Mouse (Mus musculus) cerebellum, adult 9-10 months (tissue): ENCODE data around the gene Rars2.
A peak's percentile ranks its signal among the peaks of the same experiment; 100 is the strongest.
"Not testable (repeated sequence)": the region's sequence is repeated elsewhere in the genome, so short reads cannot be mapped to it uniquely, and the experiment has no call there.

Experiments used
- DNase-seq: peaks from one replicate; pipeline ENCODE4 v3.0.0; 2022

Gene Rars2

DNA sequence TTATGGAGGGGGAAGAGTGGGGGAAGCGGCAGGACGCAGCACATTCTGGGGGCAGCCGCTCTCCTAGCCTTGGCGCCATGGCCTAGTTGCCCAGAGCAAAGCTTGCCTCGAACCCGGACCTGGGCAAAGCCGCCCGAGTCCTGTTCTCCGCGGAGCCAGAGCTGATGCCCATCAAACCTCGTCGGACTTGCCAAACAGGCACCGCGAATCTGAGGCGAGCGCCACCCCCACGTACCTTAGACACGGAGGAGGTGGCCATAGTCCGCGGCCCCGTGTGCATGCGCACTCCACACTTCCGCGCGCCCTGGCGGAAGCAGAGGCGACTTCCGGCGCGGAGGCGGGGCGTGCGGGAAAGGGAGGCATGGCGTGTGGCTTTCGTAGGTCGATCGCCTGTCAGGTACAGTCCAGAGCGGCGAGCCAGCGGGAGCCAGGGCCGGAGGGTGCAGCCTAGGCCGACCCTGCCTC is at the start of gene Rars2, which contains the start of gene Orc3:
Rars2 (plus strand) TSS at position 328 of the 465 bp plus-strand sequence.
Orc3 (minus strand) TSS at position 315 of the 465 bp plus-strand sequence.
- peak; percentile 91 for DNase-seq

DNA sequence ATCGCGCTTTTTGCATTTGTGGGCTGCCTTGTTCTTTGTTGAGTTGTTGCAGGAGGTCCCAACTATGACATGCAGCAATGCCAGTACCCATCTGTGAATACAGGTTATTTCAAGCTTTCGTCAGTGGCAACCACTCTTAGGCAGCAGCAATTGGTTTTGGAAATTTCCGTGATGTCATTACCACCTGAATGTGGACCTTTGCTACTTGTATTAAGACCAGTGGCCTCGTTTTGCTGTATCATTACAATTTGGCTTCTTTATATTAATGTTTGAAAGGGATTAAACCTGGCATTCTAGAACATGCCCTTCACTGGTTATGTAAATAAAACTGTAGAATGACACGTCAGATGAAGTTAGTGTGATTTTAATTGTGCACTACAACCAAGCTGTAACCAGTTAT is 48.5 kb upstream of the Rars2 start:
- DNase-seq, result no peak

DNA sequence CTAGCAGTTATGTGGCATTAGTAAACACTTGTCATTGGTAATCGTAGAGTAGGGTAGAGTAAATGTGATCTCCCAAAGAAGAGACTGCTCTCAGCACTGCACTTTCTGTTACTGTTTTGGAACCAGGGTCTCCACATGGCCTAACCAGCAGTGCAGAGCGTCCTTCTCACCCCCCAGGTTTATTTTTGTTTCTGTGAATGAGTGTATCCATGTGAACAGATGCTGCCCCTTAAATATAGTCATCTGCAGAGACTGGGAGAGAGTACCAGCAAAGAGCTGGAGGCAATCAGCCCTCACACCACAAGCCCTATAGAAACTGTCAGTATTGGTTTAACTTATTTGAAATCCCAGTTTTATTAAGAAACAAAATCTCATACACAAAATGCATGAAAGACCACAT is 41.9 kb upstream of the Rars2 start:
- DNase-seq, result no peak

DNA sequence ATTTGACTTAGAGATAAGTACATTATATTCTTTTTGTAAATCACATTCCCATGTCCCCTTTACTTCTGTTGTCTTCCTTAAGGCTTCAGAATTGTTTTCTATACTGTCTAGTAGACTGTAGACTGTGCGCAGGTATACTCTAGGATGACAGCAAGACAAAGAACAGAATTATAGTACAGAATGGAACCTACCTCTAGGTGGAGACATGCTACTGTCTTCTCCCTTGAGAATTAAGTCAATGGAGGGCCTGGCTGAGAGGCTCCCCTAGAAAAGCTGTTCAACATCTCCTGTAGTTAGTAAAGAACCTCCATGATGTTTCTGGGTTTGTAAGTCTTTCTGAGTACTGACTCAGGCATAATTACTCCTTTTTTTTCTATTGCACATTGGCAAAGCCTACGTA is 37.7 kb upstream of the Rars2 start:
- no peak for DNase-seq

DNA sequence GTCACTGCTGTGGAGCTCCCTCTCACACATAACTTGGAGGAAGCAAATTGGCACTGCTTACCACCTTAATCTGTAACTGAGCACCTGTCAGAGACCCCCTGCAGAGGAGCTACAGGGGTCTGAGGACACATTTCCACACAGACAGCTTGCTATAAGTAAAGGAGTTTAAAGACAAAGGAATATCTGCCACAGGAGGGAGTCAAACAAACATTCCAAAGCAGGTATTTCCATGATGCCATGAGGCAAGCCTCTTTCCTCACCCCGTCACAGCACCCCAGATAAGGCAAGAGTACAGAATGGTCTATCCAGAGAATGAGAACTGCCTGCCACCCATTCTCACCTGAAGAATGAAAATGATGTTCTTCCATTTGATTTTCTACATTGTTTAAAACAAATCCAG is 35.5 kb upstream of the Rars2 start:
- DNase-seq, result no peak

DNA sequence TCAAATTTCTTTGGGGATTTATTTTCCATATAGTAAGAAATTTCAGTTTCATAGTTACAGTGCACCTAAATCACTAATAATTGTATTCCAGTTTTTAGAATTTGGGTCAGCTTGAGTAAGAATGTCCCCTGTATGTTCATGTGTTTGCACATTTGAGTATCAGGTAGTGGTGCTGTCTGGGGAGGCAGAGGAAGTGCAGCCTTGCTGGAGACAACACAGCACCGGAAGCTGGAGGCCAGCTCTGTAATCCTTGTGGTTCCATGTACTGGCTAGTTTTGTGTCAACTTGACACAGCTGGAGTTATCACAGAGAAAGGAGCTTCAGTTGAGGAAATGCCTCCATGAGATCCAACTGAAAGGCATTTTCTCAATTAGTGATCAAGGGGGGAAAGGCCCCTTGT is 33.3 kb upstream of the Rars2 start:
- not testable (repeated sequence) for DNase-seq

DNA sequence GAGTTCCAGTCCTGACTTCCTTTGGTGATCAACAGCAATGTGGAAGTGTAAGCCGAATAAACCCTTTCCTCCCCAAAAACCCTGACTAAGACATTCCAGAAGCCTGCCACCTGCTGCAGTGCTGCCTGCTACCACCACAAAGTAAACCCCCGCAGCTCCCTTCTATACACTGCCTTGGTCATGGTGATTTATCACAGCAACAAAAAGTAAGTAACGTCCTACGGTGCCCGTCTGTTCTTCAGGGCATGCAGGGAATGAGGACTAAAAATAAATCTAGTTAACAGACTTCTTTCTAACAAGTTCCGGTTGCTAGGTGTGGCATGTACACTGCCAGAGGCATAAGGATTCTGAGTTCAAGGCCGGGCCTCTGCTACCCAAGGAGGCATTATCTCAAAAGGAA is 32.8 kb upstream of the Rars2 start:
- DNase-seq, result no peak

DNA sequence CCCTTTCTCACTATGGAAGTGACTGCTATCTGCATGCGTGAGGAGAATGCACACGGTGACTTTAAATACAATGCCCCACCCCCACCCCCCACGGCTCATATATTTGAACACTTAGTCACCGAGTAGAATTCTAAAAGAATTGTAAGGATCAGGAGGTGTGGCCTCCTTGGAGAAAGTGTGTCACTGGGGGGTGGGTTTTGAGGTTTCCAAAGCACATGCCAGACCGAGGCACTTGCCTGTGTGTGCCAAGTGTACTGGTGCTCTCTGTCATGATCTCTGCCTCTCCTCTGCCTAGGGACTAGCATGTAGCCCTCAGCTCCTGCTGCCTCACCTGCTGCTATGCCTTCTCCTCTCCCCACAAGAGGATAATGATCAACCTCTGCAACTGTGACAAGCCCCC is 32.3 kb upstream of the Rars2 start:
- no peak for DNase-seq

DNA sequence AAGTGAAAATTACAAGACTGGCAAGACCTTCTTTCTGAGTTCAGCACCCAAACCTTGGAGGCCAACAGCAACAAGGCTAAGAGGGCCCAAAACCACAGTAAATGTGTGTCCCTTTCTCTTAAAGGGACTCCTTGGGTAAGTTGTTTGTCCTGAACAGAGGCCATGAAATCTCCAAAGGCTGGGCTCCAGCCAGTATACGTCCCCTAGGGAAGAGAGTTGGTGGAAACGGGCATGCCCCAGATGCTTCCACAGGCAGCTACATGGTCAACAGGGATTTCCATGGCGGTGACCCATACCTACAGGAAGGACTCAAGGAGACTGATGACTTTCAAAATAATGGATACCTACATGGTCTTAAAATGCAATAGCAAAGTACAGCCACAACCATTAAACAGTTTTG is 31.3 kb upstream of the Rars2 start:
- DNase-seq, result no peak

DNA sequence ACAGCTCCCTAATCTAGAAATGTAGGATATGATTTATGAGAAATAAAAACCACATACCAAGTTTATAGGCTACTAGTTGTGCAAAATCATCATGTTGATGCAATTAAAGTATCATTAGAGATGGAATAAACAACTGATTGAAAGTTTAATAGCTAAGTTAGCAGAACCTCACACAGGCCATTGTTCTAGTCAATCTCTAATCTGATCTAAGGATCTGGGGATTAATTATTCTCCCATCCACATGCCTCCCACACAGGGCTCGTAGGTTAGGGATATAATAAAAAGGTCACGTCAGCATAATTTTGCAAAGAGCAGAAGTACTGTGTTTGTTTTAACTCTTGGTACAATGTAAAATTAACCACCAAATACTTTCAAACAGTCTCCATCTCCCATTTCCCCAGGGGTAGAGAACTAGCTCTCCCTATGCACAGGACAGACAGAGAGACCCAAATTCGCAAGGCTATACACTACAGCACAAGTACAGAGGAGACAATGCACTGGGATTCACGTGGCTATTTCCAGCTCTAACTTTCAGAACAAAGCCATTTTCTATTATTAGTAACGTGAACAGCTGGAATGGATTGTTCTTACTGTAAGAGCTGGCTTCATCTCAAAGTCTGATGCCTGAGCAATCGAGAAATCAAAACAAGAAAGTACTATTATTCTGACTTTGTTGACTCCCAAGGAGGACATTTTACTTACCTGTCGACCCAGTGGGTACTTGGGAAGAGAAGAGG is 29.7 kb upstream of the Rars2 start:
- DNase-seq, result no peak

DNA sequence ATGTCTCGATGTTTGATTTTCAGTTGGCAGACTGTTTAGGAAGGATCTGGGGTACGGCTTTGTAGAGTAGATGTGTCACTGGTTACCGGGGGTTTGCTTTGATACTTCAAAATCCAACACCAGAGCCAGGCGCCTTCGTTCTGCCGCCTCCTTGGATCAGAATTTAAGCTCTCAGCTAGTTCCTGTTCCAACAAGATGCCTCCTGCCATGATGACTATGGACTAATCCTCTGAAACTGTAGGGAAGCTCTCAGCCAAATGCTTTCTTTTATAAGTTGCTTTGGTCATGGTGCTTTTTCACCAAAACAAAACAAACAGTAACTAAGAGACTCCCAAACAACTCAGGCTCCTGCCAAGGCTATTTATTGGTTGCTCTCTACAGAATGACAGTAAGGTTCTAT is 11.6 kb upstream of the Rars2 start:
- no peak for DNase-seq

DNA sequence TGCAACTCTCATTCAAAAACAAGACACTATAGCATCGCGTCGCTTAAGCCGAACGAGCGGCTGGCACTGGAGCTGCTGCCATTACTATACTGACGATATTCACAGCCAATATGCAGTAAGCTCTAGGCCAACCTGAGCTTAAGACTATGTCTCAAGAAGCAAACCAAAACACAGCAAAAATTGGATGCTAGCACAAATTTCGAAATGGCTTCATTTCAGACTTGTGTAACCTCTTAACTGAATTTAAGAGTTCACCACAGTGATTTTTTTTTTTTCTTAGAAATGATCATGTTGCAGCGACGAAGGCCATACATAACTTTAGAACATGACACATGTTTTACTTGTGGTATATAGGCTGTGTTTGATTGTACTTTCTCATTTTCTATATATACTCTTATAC is 8.1 kb upstream of the Rars2 start:
- DNase-seq, result no peak

DNA sequence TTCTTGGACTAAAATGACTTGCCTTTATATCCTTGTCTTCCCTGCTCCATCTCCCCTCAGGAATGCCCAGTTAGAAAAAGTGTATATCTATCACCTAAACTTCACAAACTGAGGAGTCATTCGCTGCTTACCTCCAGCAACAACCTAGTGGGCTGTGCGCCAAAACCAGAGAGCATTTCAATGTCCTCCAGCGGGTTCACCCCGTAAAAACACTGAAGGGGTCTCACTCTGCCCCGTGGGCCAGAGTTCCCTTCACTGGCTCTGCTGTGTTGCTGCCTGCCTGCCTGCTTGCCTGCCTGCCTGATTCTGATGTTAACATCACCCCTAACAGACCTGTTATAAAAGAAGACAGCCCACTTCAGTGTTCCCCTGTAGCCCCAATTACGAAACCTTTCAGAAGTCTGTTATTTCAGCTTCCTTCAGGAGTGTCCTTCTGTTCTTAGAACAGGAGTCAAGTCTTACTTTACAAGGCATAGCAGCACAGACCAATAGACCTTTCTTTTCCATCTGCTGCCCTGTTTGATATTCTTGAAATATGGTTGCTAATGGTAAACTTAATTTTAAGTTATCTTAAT is 1.1 kb upstream of the Rars2 start:
- peak; percentile 33 for DNase-seq

DNA sequence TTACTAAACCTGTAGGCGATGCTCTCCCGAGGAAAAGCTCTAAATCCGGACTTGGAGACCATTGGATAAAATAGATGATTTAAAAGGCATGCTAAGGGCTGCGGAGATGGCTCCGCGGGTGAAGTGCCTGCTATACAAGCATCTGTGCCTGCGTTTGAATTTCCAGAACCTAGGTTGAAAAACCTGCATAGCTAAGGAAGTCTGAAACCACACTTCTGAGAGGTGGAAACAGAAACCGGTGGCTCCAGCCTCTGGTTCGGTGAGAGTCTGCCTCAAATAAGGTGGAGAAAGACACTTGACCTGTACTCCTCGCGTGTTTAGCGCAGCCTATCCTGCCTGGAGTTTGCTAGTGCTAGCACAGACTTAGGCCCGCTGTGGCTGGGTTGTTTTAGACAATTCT is 546 bp downstream of the Rars2 start:
- DNase-seq, result no peak

DNA sequence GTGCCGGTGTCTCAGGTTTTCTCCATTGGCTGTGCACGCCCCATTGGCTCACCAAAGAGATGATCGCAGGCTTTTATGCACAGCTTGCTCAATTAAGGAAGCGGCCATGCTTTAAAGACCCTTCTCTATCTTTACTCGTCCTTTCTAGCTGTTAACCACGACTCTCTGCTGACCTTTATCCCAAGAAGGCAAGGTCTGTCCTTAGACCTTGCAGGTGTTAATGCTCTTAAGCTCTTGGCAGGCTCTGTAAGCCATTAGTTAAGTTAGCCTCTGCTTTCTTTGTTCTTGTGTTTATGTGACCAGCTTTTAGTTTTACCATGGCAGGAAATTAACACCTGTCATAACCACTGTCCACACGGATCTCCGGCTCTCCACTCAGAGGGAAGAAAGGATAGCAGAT is 1.4 kb downstream of the Rars2 start:
- no peak for DNase-seq

DNA sequence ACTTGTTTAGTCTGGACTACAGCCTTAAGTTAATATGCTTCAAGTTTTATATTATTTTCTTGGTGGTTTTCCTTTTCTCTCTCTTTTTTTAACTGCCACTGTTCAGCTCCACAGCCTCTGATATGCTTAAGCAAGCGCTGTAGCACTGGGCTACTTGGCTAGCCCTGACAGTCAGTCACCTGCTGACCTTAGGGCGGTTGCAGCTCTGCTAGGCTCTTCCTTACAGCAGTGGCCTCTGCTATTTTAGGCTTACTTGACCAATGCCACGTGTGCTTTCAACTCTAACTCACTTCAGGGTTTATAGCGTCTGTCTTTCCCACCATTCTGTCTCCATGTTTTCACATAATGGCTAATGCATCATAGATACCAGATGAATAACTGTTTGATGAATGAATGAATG is 10.8 kb downstream of the Rars2 start:
- DNase-seq, result no peak

DNA sequence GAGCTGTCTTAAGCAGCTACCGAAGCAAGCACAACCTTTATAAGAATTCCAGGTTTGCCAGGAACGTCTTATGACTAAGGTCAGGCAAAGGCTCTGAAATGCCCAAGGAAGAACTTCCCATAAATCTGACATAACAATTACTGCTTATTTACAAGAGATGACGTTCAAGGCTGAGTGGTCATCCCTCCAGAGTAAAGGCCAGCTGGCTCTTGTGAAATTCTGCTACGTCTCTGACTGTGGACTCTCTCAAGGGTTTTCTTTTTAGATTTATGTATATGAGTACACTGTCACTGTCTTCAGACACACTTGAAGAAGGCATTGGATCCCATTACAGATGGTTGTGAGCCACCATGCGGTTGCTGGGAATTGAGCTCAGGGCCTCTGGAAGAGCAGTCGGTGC is 11.6 kb downstream of the Rars2 start:
- DNase-seq, result no peak

DNA sequence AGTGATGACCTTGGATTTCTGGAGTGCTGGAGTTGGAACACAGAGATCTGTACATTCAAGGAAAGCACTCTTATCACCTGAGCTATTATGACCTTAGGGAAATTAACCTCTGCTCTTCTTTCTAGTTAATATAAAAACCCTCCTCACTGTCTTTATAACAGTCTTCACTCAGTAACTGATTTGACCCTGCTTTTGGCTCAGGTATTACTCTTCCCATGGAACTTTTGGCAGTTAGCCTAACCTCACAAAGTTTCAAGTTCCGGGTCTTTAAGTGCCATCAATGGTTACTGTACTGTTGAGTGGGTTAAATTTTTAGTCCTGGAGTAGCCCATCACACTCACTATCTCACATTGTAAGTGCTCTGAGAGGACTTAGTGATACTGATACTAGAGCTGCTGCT is 15.2 kb downstream of the Rars2 start:
- DNase-seq, result no peak

DNA sequence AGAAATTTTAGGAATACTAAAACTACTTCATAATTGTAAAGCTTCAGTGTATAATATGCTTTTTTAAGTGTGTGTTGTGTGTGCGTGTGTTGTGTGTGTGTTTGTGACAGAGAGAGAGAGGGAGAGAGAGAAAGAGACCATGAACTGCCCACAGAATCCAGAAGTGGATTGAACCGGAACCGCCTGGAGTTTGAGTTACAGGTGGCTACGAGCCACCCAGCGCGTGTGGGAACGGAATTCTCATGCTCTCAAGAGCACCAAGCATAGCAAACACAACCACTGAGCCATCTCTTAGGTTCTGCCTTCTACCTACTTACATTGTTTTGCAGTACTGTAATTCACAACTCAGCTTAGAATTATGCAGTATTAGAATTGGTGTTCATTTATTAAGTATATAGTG is 19.4 kb downstream of the Rars2 start:
- no peak for DNase-seq

DNA sequence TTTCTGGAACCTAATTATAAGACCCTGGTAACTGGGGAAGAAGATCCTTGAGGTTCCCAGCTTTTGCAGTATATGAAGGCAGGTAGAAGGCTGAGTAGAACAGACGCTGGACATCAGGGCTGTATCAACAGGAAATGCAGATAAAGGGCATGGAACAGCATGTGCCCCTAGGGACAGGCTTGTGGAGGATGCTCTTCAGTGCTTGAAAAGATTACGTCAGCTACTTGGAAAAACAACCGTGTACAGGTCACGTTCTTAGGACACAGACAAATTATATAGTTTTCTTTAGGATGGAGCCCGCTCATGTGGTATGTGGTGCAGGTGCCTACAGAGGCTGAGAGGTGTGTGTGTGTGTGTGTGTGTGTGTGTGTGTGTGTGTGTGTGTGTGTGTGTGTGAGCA is 21.3 kb downstream of the Rars2 start:
- DNase-seq, result no peak

DNA sequence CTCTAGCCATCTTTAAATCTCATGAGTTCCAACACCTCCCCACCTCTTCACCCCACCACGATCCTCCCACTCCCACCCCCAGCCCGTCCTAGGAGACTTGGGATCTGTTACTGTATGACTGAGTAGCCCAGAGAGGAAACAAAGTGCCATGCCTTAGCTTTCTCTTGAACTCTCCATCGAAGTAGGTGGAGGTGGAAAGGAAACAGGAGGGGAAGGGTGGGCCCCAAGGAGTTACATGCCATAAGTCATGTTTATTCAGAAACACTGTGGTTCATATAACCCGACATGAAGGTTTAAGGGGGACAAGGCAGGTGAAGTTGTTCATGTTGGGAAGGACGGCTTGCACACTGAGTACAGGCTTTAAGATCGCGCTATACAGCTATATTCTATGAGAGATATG is 22.6 kb downstream of the Rars2 start:
- DNase-seq, result no peak

DNA sequence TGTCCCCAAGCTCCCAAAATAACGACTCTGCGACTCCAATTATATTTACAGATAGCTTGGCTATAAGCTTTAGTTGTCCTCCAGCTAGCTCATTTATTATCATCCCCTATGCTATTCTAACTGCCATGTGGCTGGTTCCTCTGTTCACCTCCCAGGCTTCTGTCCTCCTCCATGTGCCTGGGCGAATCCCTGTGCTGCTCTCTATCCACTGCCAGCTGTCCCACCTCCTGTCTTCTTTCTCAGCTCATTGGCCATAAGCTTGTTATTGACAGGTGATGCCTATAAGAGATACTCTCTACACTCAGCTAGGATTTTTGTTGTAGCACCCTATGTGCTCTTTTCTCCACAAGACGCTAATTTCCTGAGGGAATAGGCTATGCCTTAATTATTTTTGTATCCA is 23.1 kb downstream of the Rars2 start:
- DNase-seq, result no peak

DNA sequence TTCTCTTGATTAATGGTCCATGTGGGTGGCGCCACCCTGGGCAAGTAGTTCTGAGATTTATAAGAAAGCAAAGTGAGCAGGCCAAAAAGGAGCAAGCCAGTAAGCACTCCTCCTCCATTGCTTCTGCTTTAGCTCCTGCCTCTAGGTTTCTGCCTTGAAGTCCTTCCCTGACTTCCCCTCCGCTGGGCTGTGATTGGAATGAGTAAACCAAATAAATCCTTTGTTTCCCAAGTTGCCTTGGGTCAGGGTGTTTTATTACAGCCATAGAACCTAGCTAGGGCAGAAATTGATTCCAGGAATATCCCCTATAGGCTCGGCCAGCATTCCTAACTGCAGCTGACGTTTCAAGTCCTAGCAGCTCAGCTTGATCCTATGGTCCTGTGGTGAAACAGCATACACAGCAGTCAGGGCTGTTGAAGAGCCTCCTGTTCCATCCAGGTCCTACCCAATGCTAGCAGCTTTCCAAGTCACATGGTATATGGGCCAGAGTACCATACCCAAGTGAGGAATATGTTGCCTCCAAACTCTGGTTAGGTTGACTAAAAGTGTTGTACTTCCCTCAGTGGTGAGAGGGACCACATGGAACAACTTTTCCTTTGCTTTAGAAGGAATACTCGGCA is 25.1 kb downstream of the Rars2 start:
- no peak for DNase-seq

DNA sequence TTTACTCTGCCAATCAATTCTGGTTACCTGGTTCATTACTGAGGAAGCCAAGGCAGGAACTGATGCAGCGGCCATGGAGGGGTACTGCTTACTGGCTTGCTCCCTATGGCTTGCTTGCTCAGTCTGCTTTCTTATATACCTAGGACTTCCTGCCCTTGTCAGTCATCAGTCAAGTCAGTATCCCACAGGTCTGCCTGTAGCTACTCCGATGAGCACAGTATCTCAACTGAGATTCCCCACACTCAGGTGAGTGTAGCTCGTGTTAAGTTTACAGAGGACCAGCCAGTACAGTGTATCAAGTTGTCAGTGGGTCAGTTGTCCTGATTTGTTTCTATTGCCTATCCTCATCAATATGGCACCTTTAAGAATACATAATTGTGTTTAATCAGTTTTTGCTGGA is 26.0 kb downstream of the Rars2 start:
- DNase-seq, result no peak

DNA sequence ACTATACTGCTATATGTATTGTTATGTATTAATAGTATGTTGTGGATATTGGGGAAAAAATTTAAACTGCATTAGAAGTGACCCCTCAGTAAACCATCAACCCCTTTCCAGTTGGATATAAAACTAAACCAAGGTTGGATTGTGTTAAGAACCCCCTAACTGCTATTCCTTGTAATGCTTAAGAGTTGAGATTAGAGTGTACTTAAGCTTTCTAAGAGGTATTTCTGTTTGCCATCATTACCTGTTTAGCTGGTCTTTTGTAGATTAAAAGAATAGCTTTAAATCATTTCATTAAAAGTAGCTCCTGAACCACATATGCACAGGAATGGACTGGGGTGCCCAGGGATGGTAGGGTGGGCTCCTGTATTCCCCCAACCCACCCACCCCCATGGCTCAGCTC is 30.0 kb downstream of the Rars2 start:
- DNase-seq, result no peak
